Mouse (Mus musculus): ENCODE results near the gene Kif5a. TPM values are rescaled to one million over a fixed set of nuclear protein-coding genes. Genes with fewer than 3 reads are reported as not detected.

The Kif5a gene
- polyA plus RNA-seq, 1 experiment from 2014 or later = 1.2 TPM

DNA sequence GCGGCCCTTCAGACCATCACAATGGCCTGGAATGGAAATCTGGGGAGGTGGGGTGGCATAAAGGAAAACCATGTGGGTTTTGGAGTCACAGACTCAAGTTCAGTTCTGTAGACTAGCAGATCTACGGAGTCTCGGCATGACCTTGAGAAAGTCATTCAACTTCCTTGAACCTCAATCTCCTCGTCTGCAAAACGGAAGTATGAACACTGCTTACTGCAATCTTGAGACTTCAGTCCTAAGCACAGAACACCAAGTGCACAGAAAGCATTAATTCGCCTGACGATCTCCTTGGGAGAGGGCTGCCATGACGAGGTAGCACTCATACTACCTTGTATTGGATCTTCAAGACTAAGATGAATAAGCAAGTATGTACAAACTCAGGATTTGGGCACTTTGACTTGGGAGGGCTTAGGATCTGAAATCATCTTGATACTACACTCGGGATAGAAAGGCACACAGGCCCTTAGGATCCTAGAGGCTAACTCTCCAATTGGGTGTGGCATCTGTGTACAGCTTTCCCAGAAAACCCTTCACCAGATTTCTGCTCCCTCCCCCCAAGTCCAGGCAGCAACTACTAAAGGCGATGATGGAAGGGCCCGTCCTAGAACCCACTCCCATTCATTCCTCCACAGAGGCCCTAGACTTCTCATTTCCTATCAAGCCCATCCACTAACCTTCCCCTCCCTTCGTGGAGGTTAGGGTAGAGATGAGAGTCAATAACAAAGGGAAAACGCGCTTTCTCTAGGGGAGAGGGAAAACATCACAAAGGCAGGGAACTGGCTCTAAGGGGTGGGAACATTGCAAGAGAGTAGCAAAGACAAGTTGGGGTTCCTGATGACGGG, 1.2 kb downstream of the Kif5a start:
- Histone ChIP-seq H3K36me3 (ENCODE audit: control insufficient read depth, insufficient read depth, low read length) (no peaks in the 10 kb centered on the region), H3K4me1 (ENCODE audit: control insufficient read depth in 2 of 2, insufficient read depth in 2 of 2, low read length in 2 of 2) (peaks cover 6 to 8% of the 10 kb centered on the region in 2 experiments; a peak in 3 of 4 replicates), H3K27me3 (ENCODE audit: control insufficient read depth, insufficient read depth, low read length) (peaks cover 37% of the 10 kb centered on the region), H3K9ac (ENCODE audit: low read length) (no peak overlapping the region), H3K4me2 (ENCODE audit: low read length) (no peak overlapping the region), H3K9me3 (ENCODE audit: control insufficient read depth, low read length) (no peaks in the 10 kb centered on the region), H3K4me3 (ENCODE audit: control insufficient read depth in 1 of 2, insufficient read depth in 1 of 2, low read depth in 1 of 2, low read length in 2 of 2) (no peak overlapping the region; a peak in 1 of 4 replicates), H3K27ac (replicated peaks in 1 of 2; ENCODE audit: control insufficient read depth in 1 of 2, insufficient read depth in 1 of 2, low read depth in 2 of 2, low read length in 2 of 2) (no peak overlapping the region)
- 64% methylated on average over 15 of the region's 15 CpGs for WGBS
- ATAC-seq (ENCODE audit: insufficient number of reproducible peaks, insufficient read depth, low FRiP score, low read depth) = no peak

- Histone ChIP-seq H3K4me3 (ENCODE audit: control insufficient read depth in 1 of 2, insufficient read depth in 1 of 2, low read depth in 1 of 2, low read length in 2 of 2) (no peak overlapping the region), H3K27ac (replicated peaks in 1 of 2; ENCODE audit: control insufficient read depth in 1 of 2, insufficient read depth in 1 of 2, low read depth in 2 of 2, low read length in 2 of 2) (no peak overlapping the region), H3K9ac (ENCODE audit: low read length) (no peak overlapping the region), H3K27me3 (ENCODE audit: control insufficient read depth, insufficient read depth, low read length) (peaks cover 25% of the 10 kb centered on the region), H3K4me2 (ENCODE audit: low read length) (no peak overlapping the region), H3K36me3 (ENCODE audit: control insufficient read depth, insufficient read depth, low read length) (no peaks in the 10 kb centered on the region), H3K9me3 (ENCODE audit: control insufficient read depth, low read length) (no peaks in the 10 kb centered on the region), H3K4me1 (ENCODE audit: control insufficient read depth in 2 of 2, insufficient read depth in 2 of 2, low read length in 2 of 2) (peaks cover 6 to 7% of the 10 kb centered on the region in 2 experiments; a peak in 2 of 4 replicates)
- 71% methylated on average over 8 of the region's 8 CpGs for WGBS
- no peak for ATAC-seq (ENCODE audit: insufficient number of reproducible peaks, insufficient read depth, low FRiP score, low read depth)
Observed at GRCm38 (mm10) chr10:127258489-127258888, 4.7 kb downstream of the Kif5a start.

DNA sequence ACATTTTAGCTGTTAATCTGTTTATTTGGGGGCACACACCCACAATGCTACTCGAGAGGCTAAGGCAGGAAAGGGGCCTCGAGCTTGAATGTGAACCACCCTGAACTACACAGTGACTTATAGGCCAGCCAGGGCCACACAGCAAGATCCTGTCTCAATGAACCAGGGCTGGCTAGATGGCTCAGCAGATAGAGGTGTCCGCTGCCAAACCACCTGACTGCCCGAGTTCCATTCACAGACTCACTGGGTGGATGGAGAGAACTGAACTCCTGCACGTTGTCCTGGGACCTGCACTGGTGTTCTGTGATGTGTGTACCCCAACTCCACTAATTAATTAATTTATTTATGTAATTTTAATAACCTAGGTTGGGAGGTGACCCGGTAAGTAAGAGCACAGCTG, 5.4 kb downstream of the Kif5a start:
- no peak overlapping the region for H3K4me3 ChIP-seq (ENCODE audit: control insufficient read depth in 1 of 2, insufficient read depth in 1 of 2, low read depth in 1 of 2, low read length in 2 of 2)
- peaks cover 4 to 5% of the 10 kb centered on the region in 2 experiments; a peak in 2 of 4 replicates for H3K4me1 ChIP-seq (ENCODE audit: control insufficient read depth in 2 of 2, insufficient read depth in 2 of 2, low read length in 2 of 2)
- 76% methylated on average over 6 of the region's 6 CpGs for whole genome bisulfite sequencing
- H3K9ac ChIP-seq (ENCODE audit: low read length) = no peak overlapping the region
- H3K4me2 ChIP-seq (ENCODE audit: low read length) = no peak overlapping the region
- H3K36me3 ChIP-seq (ENCODE audit: control insufficient read depth, insufficient read depth, low read length) = no peaks in the 10 kb centered on the region
- no peak overlapping the region for H3K27ac ChIP-seq (replicated peaks in 1 of 2; ENCODE audit: control insufficient read depth in 1 of 2, insufficient read depth in 1 of 2, low read depth in 2 of 2, low read length in 2 of 2)
- H3K9me3 ChIP-seq (ENCODE audit: control insufficient read depth, low read length) = no peaks in the 10 kb centered on the region
- H3K27me3 ChIP-seq (ENCODE audit: control insufficient read depth, insufficient read depth, low read length) = peaks cover 20% of the 10 kb centered on the region
- ATAC-seq (ENCODE audit: insufficient number of reproducible peaks, insufficient read depth, low FRiP score, low read depth) = no peak

DNA sequence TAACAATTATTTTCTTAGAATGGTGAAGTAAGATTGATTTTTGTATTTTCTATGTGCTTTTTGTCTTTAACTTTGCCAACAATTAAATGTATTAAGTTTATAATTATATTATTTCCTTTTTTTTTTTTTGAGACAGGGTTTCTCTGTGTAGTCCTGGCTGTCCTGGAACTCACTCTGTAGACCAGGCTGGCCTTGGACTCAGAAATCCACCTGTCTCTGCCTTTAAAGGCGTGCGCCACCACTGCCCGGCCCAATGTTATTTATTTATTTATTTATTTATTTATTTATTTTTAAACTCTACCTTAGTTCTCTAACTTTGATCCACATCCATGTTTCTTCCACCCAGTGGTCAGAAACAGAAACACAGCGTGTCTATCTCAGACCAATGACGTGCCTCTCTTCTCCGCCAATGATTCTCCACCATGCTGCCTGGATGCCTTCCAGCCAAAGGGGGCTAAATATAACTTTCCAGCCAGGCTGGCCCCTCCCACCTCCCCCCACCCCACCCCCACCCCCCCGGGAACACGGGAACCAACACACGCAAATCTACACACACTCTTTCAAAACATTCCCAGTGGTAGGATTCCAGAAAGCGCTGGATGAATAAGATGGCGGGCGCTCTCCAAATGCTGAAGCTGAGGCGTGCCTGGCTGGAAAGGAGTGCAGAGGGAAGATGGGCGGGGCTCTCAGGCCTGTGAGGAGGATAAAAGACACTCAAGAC, 7.4 kb downstream of the Kif5a start:
- Histone ChIP-seq H3K9ac (ENCODE audit: low read length) (no peak overlapping the region), H3K4me2 (ENCODE audit: low read length) (no peak overlapping the region), H3K36me3 (ENCODE audit: control insufficient read depth, insufficient read depth, low read length) (no peaks in the 10 kb centered on the region), H3K4me1 (ENCODE audit: control insufficient read depth in 2 of 2, insufficient read depth in 2 of 2, low read length in 2 of 2) (no peaks in the 10 kb centered on the region), H3K27ac (replicated peaks in 1 of 2; ENCODE audit: control insufficient read depth in 1 of 2, insufficient read depth in 1 of 2, low read depth in 2 of 2, low read length in 2 of 2) (no peak overlapping the region), H3K4me3 (ENCODE audit: control insufficient read depth in 1 of 2, insufficient read depth in 1 of 2, low read depth in 1 of 2, low read length in 2 of 2) (no peak overlapping the region), H3K9me3 (ENCODE audit: control insufficient read depth, low read length) (no peaks in the 10 kb centered on the region), H3K27me3 (ENCODE audit: control insufficient read depth, insufficient read depth, low read length) (no peaks in the 10 kb centered on the region)
- WGBS = 19% methylated on average over 14 of the region's 14 CpGs
- peak; percentile 82 for ATAC-seq (ENCODE audit: insufficient number of reproducible peaks, insufficient read depth, low FRiP score, low read depth)

DNA sequence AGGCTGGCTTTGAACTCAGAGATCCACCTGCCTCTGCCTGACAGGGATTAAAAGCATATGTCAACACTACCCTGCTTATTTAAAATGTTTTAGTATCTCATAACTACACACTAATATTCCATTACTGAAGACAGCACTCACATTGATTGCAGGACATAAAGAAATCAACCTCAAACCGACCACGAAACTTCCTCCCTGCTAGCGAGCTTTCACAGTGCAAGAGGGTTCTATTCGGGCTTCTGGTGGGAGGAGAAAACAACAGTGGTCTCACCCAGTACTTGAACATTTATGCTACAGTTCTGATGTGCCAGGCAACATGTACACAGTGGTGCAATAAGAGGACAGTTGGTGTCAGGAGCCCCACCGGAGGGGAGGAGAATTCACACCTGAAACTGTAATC, 12.3 kb downstream of the Kif5a start:
- WGBS = 73% methylated on average over 5 of the region's 5 CpGs
- no peaks in the 10 kb centered on the region for H3K4me1 ChIP-seq (ENCODE audit: control insufficient read depth in 2 of 2, insufficient read depth in 2 of 2, low read length in 2 of 2)
- H3K27ac ChIP-seq (replicated peaks in 1 of 2; ENCODE audit: control insufficient read depth in 1 of 2, insufficient read depth in 1 of 2, low read depth in 2 of 2, low read length in 2 of 2) = no peak overlapping the region
- no peak for ATAC-seq (ENCODE audit: insufficient number of reproducible peaks, insufficient read depth, low FRiP score, low read depth)
- H3K9me3 ChIP-seq (ENCODE audit: control insufficient read depth, low read length) = no peaks in the 10 kb centered on the region
- H3K36me3 ChIP-seq (ENCODE audit: control insufficient read depth, insufficient read depth, low read length) = no peaks in the 10 kb centered on the region
- no peaks in the 10 kb centered on the region for H3K27me3 ChIP-seq (ENCODE audit: control insufficient read depth, insufficient read depth, low read length)
- no peak overlapping the region for H3K9ac ChIP-seq (ENCODE audit: low read length)
- no peak overlapping the region for H3K4me3 ChIP-seq (ENCODE audit: control insufficient read depth in 1 of 2, insufficient read depth in 1 of 2, low read depth in 1 of 2, low read length in 2 of 2)
- H3K4me2 ChIP-seq (ENCODE audit: low read length) = no peak overlapping the region

DNA sequence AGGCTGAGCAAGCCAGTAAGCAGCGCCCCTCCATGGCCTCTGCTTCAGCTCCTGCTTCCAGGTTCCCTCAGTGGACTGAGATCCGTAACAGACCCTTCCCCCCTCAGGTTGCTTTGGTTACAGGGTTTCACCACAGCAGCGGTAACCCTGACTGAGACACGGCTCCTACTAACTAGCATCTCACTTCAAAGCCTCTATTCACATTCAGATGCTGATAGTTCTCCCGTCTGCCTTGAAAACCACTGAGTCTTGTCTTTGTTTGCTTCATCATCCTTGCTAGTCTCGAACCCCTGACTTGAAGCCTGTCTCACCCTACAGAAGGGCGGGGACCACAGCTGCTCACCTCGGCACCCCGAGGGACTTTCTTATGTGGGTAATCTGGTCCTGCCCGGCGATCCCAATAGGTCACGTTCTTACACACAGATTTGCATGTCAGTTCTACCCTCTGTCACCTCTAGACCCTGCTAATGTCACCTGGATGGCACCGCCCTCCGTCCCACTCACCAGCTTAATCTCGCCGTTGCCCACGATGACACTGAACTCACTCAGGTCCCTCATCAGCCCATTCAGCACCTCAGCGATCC, 24.8 kb downstream of the Kif5a start:
- no peak for ATAC-seq (ENCODE audit: insufficient number of reproducible peaks, insufficient read depth, low FRiP score, low read depth)
- no peaks in the 10 kb centered on the region for H3K36me3 ChIP-seq (ENCODE audit: control insufficient read depth, insufficient read depth, low read length)
- H3K9ac ChIP-seq (ENCODE audit: low read length) = no peak overlapping the region
- no peaks in the 10 kb centered on the region for H3K9me3 ChIP-seq (ENCODE audit: control insufficient read depth, low read length)
- 58% methylated on average over 18 of the region's 18 CpGs for WGBS
- H3K4me1 ChIP-seq (ENCODE audit: control insufficient read depth in 2 of 2, insufficient read depth in 2 of 2, low read length in 2 of 2) = no peaks in the 10 kb centered on the region
- no peak overlapping the region for H3K27ac ChIP-seq (replicated peaks in 1 of 2; ENCODE audit: control insufficient read depth in 1 of 2, insufficient read depth in 1 of 2, low read depth in 2 of 2, low read length in 2 of 2)
- H3K27me3 ChIP-seq (ENCODE audit: control insufficient read depth, insufficient read depth, low read length) = peaks cover 30% of the 10 kb centered on the region
- no peak overlapping the region for H3K4me3 ChIP-seq (ENCODE audit: control insufficient read depth in 1 of 2, insufficient read depth in 1 of 2, low read depth in 1 of 2, low read length in 2 of 2)
- 0 out of 2 replicates have a peak overlapping the region, but pooled peaks have one; percentile 21 for H3K4me2 ChIP-seq (ENCODE audit: low read length)

GRCm38 (mm10) chr10:127236541-127236940, 26.6 kb downstream of the Kif5a start:
- Histone ChIP-seq H3K9me3 (ENCODE audit: control insufficient read depth, low read length) (no peaks in the 10 kb centered on the region), H3K27ac (replicated peaks in 1 of 2; ENCODE audit: control insufficient read depth in 1 of 2, insufficient read depth in 1 of 2, low read depth in 2 of 2, low read length in 2 of 2) (no peak overlapping the region), H3K4me3 (ENCODE audit: control insufficient read depth in 1 of 2, insufficient read depth in 1 of 2, low read depth in 1 of 2, low read length in 2 of 2) (no peak overlapping the region), H3K4me2 (ENCODE audit: low read length) (no peak overlapping the region), H3K9ac (ENCODE audit: low read length) (no peak overlapping the region), H3K36me3 (ENCODE audit: control insufficient read depth, insufficient read depth, low read length) (no peaks in the 10 kb centered on the region), H3K27me3 (ENCODE audit: control insufficient read depth, insufficient read depth, low read length) (peaks cover 30% of the 10 kb centered on the region), H3K4me1 (ENCODE audit: control insufficient read depth in 2 of 2, insufficient read depth in 2 of 2, low read length in 2 of 2) (no peaks in the 10 kb centered on the region)
- ATAC-seq (ENCODE audit: insufficient number of reproducible peaks, insufficient read depth, low FRiP score, low read depth) = no peak
- WGBS = 58% methylated on average over 9 of the region's 9 CpGs

Data from heart, embryonic 14.5 days (tissue).